Mouse (Mus musculus): Measurements from ENCODE around the gene Dyrk1a.

GRCm38 (mm10) chr16:94632424-94632963 is 62.7 kb downstream of the Dyrk1a start:
- no peak for TF ChIP-seq POLR2A (IDR thresholded peaks at IDR 0.05; ENCODE audit: borderline replicate concordance, control insufficient read depth, low read depth, low read length)
- no peak for TF ChIP-seq CTCF (IDR thresholded peaks at IDR 0.05; ENCODE audit: control insufficient read depth, insufficient read depth, low read length)
